Mouse (Mus musculus): ENCODE data around the gene Nans. TPM values are rescaled to one million over a fixed set of nuclear protein-coding genes. Genes with fewer than 3 reads are reported as not detected.

Gene Nans
- 46.2 and 49.6 TPM in 2 replicates for polyA plus RNA-seq (2015; fragmentation: Nextera tagmentation; extraction: Ambion mirVana)

DNA sequence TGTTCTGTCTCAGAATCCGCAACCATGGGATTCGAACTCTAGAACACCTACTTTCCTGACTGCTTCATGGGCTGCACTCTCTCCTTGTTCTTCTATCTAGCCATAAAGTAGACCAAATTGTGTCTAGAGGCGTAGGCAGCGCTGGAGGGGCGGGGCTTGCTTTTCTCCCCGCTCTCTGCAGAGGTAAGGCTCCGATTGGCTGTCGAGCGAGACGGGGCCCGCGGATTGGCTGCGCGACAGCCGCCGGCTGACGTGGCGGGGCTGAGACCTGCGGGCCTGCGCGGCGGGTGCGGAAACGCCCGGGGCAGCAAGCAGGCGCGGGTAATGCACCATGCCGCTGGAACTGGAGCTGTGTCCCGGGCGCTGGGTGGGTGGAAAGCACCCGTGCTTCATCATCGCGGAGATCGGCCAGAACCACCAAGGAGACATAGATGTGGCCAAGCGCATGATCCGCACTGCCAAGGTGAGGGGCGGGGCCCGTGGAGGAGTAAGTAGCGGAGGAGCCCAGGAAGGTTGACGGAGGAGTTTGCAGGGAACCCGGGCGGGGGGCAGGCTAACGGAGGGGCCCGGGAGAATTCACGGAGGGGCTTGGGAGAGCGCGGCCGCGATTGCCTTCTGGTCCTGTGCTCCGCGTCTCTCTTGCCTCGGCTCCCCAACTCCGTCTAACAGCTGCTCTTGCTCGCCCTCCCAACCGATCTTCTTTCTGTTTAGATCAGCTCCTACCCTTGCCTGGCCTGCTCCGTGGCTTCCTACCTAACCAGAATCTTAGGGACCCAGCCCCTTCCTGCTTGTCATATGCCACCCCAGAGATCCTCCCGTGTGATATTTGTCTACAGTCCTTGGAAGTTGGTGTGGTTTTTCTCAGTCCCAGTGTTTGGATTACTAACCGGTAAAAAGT lies at the start of gene Nans:
TSS of gene Nans (plus strand) at position 221 of the 898 bp plus-strand sequence.

DNA sequence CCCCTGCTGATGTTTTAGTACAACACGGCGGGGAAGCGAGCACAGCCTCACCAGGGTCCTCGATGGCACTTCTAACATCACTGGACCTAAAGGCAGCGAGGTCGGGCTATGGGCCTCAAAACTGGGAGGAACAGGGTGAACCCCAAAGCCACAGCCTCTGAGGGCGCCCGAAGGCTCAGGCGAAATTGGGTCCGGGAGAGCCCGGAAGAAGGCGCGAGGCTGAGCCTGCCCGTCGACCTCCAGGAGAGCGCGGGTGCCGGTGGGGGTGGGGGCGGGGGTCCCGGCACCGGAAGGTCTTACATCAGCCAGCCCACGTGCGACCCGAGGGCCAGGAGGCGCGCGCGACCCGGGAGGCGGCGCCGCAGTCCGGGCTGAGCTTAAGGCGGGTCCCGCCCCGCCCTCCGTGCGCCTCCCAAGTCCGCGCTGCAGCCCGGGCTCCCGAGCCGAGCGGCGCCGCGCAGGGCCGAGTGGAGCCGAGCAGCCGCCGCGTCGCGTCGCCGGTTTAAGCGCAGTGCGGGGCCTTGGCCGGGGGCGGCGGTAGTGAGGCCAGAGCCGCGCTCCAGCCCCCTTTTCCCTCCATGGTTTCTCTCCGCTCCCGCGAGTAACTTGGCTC lies 38.4 kb upstream of the Nans start, which contains the start of gene Anp32b:
TSS of gene Anp32b (plus strand) at position 384 of the 613 bp plus-strand sequence.

DNA sequence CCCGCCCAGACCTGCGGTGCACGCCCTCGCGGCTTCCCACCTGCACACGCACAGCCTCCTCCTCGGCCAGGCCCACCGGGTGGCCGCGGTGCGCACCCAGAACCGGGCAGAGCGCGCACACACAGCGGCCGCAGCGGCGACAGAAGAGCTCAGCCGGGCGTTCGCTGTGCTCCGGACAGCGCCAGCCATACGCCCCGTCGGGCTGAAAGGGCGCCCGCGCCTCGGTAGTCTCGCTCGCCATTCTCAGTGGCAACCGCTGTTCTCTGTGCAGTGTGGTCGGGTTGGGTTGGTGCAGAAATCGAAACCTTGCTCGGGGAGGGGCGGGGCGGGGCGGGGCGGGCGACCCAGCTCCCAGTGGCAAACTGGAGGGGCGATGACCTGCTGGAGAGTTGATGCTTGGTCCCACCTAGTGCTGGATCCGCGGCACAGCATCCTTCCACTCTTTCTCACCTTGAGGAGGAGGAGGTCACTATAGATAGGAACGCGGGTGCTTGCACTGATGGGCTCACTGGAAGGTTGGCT lies 46.9 kb downstream of the Nans start, which contains the start of gene Trim14:
TSS of gene Trim14 (minus strand) at position 302 of the 522 bp plus-strand sequence.

Other genes starting within 250 kb of the Nans start
- gene Foxe1, start 145.6 kb upstream of the Nans start, polyA plus RNA-seq (2015; fragmentation: Nextera tagmentation; extraction: Ambion mirVana): not detected in 2 replicates
- gene Trmo, start 99.8 kb upstream of the Nans start, polyA plus RNA-seq (2015; fragmentation: Nextera tagmentation; extraction: Ambion mirVana): 6.2 and 6.6 TPM in 2 replicates
- 0.35 and 0.56 TPM in 2 replicates for gene Hemgn, start 75.7 kb upstream of the Nans start, polyA plus RNA-seq (2015; fragmentation: Nextera tagmentation; extraction: Ambion mirVana)
- 114 and 126 TPM in 2 replicates for gene Anp32b, start 38.3 kb upstream of the Nans start, polyA plus RNA-seq (2015; fragmentation: Nextera tagmentation; extraction: Ambion mirVana)
- gene Trim14, start 46.9 kb downstream of the Nans start, polyA plus RNA-seq (2015; fragmentation: Nextera tagmentation; extraction: Ambion mirVana): 3.2 and 4.1 TPM in 2 replicates
- gene Coro2a, start 113.0 kb downstream of the Nans start, polyA plus RNA-seq (2015; fragmentation: Nextera tagmentation; extraction: Ambion mirVana): 3.3 and 5.2 TPM in 2 replicates
- 12.7 and 13.7 TPM in 2 replicates for gene Tbc1d2, start 161.0 kb downstream of the Nans start, polyA plus RNA-seq (2015; fragmentation: Nextera tagmentation; extraction: Ambion mirVana)